Mouse (Mus musculus) forebrain, embryonic 16.5 days (tissue): ENCODE measurements around the gene Tedc2. TPM values are rescaled to one million over a fixed set of nuclear protein-coding genes. Genes with fewer than 3 reads are reported as not detected.

ENCODE experiments used
- ATAC-seq: fragments of 200-750 bp; cut with Nextera tagmentation; 2 replicates; pipeline ENCODE4 v1.8.0; 2017; ENCODE audit warnings: mild to moderate bottlenecking, moderate library complexity
- H3K27ac ChIP-seq: fragments of 300-500 bp; sonication (generic); 2 replicates; pipeline ENCODE4 v1.5.1; 2014; ENCODE audit warnings: low read length, control low read depth
- H3K27me3 ChIP-seq: fragments of 300-500 bp; sonication (generic); replicated peaks from 2 replicates; pipeline ENCODE4 v1.6.1; 2014; ENCODE audit warnings: low read length; ENCODE audit not compliant: control insufficient read depth, insufficient read depth
- H3K36me3 ChIP-seq: fragments of 300-500 bp; sonication (generic); 2 replicates; pipeline ENCODE4 v1.6.1; 2014; ENCODE audit not compliant: control insufficient read depth, insufficient read depth
- H3K4me1 ChIP-seq: fragments of 300-500 bp; sonication (generic); replicated peaks from 2 replicates; pipeline ENCODE4 v1.6.1; 2014; ENCODE audit warnings: low read length; ENCODE audit not compliant: control insufficient read depth, insufficient read depth
- H3K4me2 ChIP-seq: fragments of 300-500 bp; sonication (generic); 2 replicates; pipeline ENCODE4 v1.6.1; 2014; ENCODE audit warnings: mild to moderate bottlenecking, low read length, control low read depth
- H3K4me3 ChIP-seq: fragments of 300-500 bp; sonication (generic); replicated peaks from 2 replicates; pipeline ENCODE4 v1.5.1; 2014; ENCODE audit warnings: mild to moderate bottlenecking, low read length, control low read depth
- H3K9ac ChIP-seq: fragments of 300-500 bp; sonication (generic); replicated peaks from 2 replicates; pipeline ENCODE4 v1.6.1; 2014; ENCODE audit warnings: low read depth, low read length, control low read depth
- H3K9me3 ChIP-seq: fragments of 300-500 bp; sonication (generic); 2 replicates; pipeline ENCODE4 v1.6.1; 2016; ENCODE audit warnings: low read length; ENCODE audit not compliant: control insufficient read depth
- WGBS: fragments of 180-500 bp; shearing (Covaris S2); extraction: QIAGEN DNeasy Blood & Tissue Kit; methylation state at CpG from one replicate; pipeline ENCODE4 v1.1.7; 2014; 5-methylcytosine and 5-hydroxymethylcytosine counted together
- microRNA-seq: library from miRNA; unstranded; fragments of <30 nt; microRNA quantifications from one replicate; pipeline ENCODE4, GENCODE M21; 2017
- polyA plus RNA-seq: library from polyadenylated mRNA; unstranded; fragments of >200 nt; fragmentation: Nextera tagmentation; extraction: Ambion mirVana; gene quantifications from 2 replicates; pipeline ENCODE4 v1.2.1, GENCODE M21; 2015

The Tedc2 gene
- polyA plus RNA-seq, 1 experiment from 2014 or later, result 12.2 TPM

- Histone ChIP-seq H3K27ac (no peak overlapping the region), H3K9me3 (no peaks in the 10 kb centered on the region), H3K9ac (no peak overlapping the region), H3K27me3 (no peaks in the 10 kb centered on the region), H3K36me3 (peaks cover 5% of the 10 kb centered on the region; the same call in 1 of the 2 replicates), H3K4me3 (no peak overlapping the region), H3K4me1 (peaks cover 32% of the 10 kb centered on the region), H3K4me2 (no peak overlapping the region; the same call in 1 of the 2 replicates)
- WGBS, result 86% methylated on average over 6 of the region's 6 CpGs
- no peak for ATAC-seq
Observed at GRCm38 (mm10) chr17:24167120-24167519, 53.5 kb downstream of the Tedc2 start.

Small RNA genes within 50 kb of the gene (microRNA-seq; reads per million reads assigned to microRNA genes)
- gene Mir5134 (1.9 reads per million), gene Mir6965 (not detected)

Other genes starting within 250 kb of the Tedc2 start
- 0.21 and 0.28 TPM in 2 replicates for gene Prss30, start 240.3 kb downstream of the Tedc2 start, polyA plus RNA-seq
- not detected in 2 replicates for gene Prss22, start 222.8 kb downstream of the Tedc2 start, polyA plus RNA-seq
- 0.26 and 0.49 TPM in 2 replicates for gene Prss27, start 182.7 kb downstream of the Tedc2 start, polyA plus RNA-seq
- gene Kctd5, start 147.4 kb downstream of the Tedc2 start, polyA plus RNA-seq, result 94.0 and 98.5 TPM in 2 replicates
- gene Pdpk1, start 69.9 kb downstream of the Tedc2 start, polyA plus RNA-seq, result 59.4 and 62.9 TPM in 2 replicates
- 25.5 and 28.2 TPM in 2 replicates for gene Amdhd2, start 57.1 kb downstream of the Tedc2 start, polyA plus RNA-seq
- 881 and 1,064 TPM in 2 replicates for gene Atp6v0c, start 51.1 kb downstream of the Tedc2 start, polyA plus RNA-seq
- 20.6 and 24.6 TPM in 2 replicates for gene Tbc1d24, start 15.3 kb downstream of the Tedc2 start, polyA plus RNA-seq
- 4.7 and 5.2 TPM in 2 replicates for gene Ntn3, start 11.3 kb downstream of the Tedc2 start, polyA plus RNA-seq
- 26.0 and 32.0 TPM in 2 replicates for gene Ccnf, start 30.6 kb upstream of the Tedc2 start, polyA plus RNA-seq
- gene Abca17, start 130.2 kb upstream of the Tedc2 start, polyA plus RNA-seq, result 0.47 and 0.97 TPM in 2 replicates
- gene Abca3, start 131.1 kb upstream of the Tedc2 start, polyA plus RNA-seq, result 23.9 and 29.6 TPM in 2 replicates
- gene Rnps1, start 193.7 kb upstream of the Tedc2 start, polyA plus RNA-seq, result 362 and 389 TPM in 2 replicates
- gene Eci1, start 205.8 kb upstream of the Tedc2 start, polyA plus RNA-seq, result 30.4 and 34.8 TPM in 2 replicates
- gene Dnase1l2, start 222.3 kb upstream of the Tedc2 start, polyA plus RNA-seq, result 6.2 and 9.5 TPM in 2 replicates
- 37.9 and 54.0 TPM in 2 replicates for gene E4f1, start 249.5 kb upstream of the Tedc2 start, polyA plus RNA-seq
- gene Pgp, start 249.5 kb upstream of the Tedc2 start, polyA plus RNA-seq, result 50.5 and 54.0 TPM in 2 replicates